Mouse (Mus musculus): ENCODE data around the gene Ggact.

Gene Ggact

DNA sequence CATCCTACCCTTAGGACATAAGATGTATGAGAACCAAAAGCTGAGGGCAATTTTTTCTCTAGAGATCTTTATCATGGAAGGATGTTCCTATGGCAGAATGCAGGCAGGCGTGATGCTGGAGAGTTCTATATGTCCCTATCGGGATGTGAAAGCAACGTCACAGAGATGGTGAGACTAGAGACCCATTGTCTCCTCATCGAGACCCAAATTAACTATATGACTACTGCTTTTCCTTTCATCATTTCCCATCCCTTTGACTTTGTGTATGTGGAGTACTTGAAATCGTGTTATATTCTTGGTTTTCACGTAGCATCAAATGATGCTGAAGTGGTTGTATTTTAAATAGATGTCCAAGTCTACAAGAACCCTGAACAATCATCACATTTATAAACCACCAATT is at the start of gene Ggact:
Ggact (minus strand) TSS at position 101 of the 400 bp plus-strand sequence.
- DNase-seq (ENCODE audit: low read depth): no peak

DNA sequence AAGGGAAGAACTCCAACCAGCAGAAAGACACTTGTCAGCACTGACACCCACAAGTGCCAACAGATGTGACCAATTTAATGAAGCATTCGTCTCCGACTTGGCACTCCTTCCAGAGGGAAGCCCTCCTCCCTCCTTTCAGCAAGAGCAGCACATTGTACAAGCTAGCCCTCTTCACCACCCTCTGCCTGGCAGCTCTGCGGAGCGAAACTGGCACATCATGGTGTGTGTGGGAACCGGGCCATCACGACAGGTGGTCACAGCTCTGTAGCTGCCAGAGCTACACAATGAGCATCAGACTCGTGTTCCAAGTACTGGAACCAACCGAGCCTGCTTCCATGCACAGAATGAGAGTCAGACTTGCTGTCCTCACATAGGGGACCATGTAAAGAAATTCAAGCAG is 44.4 kb upstream of the Ggact start:
- no peak for DNase-seq (ENCODE audit: low read depth)

DNA sequence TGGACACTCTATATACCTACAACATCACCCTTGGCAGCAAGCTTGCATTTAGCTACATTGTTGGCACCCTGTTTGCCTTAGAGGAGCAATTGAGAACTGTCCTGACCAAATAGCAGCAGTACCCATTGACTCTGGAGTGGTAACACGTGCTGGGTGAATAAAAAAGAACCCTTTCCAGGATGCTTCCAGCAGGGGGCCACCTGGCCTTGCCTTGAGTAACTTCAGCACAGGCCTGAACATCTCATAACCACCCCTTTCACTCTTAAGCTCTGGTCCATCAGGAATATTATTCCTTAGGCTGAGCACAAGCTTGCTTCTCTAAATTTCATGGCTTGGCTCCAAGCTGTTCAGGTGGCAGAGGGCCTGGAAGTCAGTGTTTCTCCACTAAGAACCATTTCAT is 39.8 kb upstream of the Ggact start:
- DNase-seq (ENCODE audit: low read depth): peak; percentile 74

DNA sequence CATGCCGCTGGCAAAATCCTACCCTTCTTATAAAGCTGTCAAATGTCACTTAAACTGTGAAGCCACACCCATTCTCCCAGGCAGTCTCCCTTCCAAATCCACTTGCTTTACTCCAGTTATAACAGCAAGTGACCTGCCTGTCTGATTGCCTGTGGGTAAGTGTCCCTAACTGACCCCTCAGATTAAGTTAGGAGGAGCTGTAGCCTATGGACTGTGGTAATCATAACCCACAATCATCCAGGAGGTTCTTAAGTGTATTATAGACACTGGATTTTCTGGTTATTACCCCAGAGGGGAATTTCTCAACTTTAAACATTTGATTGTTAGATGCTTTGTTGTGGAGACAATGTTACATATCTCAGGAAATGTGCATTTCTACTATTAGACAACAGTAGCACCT is 39.0 kb upstream of the Ggact start:
- DNase-seq (ENCODE audit: low read depth): peak; percentile 8

DNA sequence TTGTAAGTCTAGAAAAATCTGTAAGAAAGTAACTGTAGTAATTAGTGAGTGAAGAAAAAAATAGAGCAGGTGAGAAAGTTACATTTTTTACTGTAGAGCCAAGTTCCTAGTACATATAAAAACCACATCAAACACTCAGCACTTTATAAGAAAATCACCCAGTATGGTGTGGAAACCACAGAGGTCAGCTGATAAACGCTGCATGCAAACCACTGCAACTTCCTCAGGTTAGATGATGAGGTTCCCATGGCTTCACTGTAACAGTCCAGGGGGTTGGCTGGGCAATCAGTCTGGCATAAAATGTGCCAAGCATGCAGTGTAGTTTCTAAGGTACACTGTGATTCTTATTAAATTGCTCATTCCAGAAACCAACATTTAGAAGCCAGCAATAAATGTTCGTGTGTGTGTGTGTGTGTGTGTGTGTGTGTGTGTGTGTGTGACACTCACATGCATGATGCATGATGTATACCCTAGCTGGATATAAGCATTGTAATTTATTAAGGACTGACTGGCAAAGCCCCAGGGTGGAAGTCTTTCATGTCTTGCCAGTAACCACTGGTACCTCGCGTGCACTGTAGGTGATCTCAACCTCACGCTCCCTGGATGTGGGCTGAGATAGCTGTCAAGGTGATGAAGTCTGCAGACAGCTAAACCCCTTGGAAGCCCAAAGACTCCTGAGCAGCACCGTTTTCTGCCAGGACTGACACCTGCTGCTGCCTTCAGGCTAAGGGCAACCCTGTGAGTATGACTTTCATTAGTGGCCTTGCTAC is 38.3 kb upstream of the Ggact start:
- peak; percentile 66 for DNase-seq (ENCODE audit: low read depth)

DNA sequence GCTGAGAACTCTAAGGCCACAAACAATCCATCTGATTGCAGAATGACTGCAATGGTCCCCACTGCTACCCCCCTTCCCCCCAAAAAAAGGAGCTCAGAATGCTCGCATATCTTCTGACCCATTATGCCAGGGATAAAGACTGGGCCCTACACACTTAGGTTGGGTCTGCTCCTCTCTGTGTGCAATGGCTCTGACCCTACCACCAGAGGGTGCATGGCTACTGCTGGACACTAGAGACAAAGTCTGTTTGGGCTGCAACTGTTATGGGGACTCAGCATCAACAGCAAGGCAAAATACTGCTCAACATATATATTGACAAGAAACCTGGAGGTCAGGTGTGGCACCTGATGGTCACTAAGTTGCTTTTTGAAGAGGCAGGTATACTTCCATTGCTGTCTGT is 37.4 kb upstream of the Ggact start:
- DNase-seq (ENCODE audit: low read depth): peak; percentile 37

DNA sequence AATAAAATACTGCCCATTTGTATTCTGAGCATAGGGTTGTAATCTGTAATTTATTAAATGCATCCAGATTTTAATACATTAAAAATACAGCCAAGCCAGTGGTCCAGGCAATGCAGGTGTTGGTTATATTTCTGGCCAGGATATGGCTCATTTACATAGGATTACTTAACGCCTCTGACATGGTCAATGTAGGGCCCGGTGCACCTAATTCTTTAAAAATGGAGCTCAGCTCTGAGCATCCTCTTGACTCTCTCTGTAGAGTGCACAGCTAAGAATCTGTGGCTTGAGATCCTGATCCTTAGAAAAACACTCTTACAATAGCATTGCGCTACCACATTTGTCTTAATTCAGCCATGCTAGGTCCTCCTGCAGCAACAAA is 29.9 kb upstream of the Ggact start:
- no peak for DNase-seq (ENCODE audit: low read depth)

DNA sequence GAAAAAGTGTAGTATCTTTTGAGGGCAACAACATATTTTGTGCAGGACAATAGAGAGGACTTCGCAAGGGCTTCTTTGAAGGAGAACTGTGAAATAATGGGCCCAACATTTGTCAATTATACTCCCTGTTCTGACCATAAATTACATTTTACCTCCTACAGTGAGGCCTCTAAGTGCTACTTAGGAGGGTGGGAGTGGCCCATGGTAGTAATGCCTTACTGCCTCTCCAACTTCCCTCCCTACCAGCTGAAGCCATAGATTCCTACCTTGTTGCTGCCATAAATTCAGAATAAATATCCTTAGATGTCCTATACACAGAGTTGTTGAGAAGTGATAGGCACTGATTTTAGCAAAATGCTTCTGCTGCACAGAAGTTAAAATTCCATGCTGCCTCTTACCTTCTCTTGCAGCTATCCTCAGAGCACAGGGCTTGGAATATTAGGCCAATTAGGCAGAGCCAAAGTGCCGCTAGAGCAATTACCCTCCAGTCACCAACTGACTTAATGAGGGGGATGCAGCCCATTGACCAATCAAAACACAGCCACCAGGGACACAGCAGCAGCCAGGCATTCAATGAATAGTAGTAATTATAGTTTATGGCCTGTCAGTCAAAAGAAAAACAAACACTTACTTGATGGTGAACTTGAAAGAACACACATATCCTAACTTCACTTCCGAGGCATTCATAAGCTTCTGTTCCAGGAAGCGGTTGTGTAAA is 29.4 kb upstream of the Ggact start:
- DNase-seq (ENCODE audit: low read depth): no peak

DNA sequence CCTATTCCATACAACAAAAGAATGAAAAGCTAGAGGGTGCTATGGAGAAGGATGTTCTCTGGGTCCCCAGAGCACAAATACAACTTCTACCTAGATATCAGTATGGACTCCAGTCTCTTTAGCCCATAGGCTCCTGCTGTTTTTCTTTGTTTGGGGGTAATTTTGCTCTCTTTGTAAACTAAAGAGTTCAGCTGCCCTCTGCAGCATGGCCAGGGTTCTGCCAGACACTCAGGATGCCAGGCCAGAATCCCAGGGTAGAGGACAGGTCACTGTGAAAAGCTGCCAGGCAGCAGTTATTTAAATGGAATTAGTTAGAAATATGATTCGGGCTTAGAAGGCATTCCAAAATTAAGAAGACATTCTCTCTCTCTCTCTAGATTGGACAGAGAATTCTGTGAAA is 22.9 kb upstream of the Ggact start:
- no peak for DNase-seq (ENCODE audit: low read depth)

DNA sequence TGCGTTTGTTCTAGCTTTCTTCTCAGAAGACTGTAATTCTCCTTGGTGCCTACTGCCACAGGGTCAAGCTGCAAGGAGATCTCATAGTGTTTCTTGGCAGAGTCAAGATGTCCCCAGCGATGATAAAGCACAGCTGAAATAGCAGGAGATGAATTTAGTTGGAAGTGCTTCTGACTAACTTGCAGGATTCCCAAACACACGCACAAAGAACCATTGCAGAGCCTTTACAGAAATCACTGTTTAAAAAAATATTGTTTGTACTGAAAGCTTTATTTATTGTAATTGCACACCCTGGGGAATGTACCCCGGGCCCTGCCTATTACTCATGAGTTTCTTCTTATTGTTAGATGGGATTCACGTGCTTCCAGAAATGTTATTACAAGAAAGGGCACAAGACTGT is 6.5 kb upstream of the Ggact start:
- no peak for DNase-seq (ENCODE audit: low read depth)

DNA sequence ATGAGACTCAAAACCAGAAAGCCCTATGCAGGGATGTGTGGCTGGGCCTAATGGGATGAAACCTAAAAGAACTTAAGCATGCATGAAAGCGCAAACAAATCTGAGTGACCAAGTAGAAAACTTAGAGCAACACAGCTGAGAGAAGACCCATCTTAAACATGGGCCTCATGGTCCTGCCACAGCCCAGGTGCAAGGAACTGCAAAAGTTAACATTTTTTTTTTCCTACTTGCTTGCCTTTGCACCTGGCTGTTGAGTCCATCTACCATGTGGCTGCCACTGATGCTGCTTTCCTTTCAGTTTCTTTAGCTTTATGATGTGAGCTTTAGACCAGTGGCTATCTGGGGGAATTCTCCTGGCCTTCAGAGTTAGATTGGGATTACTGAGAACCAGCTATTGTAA is 4.1 kb upstream of the Ggact start:
- no peak for DNase-seq (ENCODE audit: low read depth)

DNA sequence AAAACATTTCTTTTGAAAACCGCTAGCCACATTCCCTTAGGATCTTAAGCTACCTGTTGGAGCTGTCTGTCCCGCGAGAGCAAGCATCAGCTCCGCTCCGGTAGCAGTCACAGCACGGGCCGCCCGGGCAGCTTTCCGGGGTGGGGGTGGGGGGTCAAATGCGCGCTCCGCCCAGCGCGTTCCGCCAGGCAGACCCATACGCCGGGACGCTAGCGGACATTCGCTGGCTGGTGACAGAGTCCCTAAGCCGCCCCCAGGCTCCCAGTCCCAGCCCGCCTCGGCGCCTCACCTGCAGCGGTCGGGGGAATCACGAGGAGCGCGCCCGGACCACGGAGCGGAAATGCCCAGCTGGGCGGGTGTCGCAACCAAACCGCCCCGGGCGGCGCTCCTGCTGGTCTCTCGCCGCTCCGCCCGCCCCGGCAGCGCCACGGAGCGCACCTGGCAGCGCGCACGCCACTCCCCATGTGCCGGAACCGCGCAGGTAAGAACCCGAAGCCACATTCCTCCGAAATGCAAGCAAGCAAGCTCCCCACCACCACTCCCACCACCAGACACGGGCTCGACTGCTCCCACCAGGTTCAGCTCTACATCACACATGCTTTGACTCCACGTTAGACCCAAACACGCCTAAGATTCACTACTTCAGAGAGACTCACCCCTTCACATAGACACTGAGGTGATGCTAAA is 602 bp downstream of the Ggact start:
- DNase-seq (ENCODE audit: low read depth): peak; percentile 78

DNA sequence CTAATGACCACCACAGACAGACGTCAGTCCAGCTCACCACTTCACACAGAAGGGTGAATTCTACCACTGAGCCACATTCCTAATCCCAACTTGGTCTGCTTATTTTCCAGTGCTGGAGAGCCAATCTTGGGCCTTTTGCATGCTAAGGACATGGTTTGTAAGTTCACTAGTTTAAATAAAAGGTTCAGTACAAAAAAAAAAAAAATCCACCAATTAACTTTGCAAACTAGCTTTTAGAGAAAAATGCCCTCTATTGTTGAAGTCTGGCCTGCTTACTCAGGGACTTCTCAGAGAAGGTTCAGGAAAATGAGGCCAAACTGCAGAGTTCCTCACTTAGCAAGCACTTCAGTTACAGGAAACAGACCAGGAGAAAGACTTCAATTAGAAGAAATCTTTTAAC is 1.4 kb downstream of the Ggact start:
- DNase-seq (ENCODE audit: low read depth): peak; percentile 28

DNA sequence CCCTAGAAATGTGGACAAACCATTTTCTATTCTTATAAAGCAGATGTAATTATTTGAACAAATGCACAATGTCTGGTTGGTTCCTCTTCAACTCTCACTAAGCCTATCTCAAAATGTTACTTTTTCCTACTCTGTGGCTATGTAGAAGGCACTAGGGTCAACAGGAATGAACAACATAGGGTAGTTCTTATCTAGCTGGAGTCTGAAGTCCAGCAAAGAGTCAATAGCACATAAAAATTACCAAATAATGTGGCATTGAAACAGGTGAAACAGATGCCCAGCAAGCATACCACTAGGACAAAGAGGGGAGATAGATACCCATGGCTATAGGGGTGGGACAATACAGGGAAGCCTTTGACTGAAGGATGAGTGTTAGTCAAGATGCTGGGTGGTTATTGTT is 2.3 kb downstream of the Ggact start:
- DNase-seq (ENCODE audit: low read depth): no peak

DNA sequence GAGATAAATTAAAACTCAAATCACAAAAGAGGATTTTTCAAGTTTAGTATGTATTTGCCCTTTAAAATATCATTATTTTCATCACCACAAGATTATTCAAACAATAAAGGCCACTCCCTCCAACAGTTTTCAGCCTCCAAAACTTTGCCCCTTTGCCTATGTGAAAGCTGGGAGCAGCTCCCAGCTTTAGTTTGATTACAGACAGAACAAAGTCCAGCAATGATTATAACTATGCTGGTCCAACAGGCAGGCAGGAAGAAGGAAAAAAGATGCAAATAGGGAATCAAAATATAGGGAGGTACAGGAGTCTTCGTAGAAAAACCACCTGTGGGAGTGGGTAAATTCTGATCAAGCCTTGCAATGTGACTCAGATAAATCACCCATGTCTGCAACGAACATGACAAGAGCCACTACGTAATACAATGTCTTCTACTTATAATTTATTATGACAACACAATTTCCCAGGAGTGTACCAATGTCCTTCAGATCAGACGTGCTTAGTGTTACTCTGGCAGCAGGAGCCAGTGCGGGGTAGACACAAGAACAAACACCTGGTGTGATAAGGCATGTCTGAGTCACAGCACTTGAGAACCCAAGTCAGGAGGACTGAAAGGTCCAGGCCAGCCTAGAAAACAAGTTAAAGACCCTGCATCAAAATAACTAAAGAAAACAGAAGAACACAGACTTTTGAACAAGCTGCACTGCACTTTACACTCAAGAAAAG is 4.0 kb downstream of the Ggact start:
- DNase-seq (ENCODE audit: low read depth): no peak

DNA sequence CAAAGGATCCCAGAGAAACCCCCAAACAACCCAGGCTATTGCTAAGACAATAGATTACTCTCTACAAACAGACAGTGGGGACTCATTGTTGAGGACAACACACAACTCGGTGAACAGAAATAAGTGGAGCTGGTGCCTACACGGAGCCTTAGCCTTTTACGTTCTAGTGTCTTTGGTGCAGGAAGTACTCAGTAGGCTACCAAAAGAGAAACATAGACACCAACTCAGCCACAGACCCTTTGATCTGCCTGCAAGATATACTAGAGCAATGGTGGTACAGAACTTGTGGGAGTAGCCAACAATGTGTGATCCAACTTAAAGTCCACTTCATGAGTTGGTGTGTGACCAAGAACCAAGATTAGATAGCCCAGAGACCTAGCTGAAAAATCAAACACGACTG is 5.5 kb downstream of the Ggact start:
- peak; percentile 14 for DNase-seq (ENCODE audit: low read depth)

DNA sequence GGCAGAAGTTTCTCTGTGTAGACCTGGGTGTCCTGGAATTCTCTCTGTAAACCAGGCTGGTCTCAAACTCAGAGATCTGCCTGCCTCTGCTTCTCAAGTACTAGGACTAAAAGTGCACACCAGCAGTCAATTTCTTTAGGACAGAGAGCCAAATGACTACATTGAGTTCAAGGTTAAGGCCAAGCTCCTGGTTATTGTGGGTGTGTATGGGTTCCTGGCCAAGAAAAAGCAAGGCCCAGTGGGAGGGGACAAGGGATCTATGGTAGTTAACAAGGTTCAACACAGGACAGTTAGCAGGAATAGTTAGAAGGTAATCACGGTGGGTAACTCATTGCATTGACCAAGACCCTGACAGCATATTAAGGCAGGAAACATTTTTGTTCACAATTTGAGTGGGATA is 8.6 kb downstream of the Ggact start:
- no peak for DNase-seq (ENCODE audit: low read depth)

DNA sequence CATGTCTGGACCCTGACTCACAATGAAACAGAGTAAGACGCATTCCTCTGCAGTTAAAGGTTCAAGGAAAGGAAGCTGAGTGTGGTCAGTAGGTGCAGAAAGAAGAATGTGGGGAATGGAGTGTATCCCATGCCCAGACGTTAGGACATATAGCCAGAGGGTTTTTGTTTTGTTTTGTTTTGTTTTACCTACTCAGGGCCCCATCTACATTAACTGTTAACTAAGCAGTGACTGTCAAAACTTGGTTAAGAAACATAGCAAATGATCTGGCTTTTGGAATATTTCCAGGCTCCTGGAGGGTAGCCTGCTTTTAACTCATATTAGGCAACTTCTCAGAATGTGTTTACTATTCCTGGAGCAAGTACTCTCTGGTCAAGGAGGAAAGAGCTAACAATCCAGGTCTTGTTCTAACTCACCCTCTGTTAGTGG is 9.6 kb downstream of the Ggact start:
- DNase-seq (ENCODE audit: low read depth): no peak

DNA sequence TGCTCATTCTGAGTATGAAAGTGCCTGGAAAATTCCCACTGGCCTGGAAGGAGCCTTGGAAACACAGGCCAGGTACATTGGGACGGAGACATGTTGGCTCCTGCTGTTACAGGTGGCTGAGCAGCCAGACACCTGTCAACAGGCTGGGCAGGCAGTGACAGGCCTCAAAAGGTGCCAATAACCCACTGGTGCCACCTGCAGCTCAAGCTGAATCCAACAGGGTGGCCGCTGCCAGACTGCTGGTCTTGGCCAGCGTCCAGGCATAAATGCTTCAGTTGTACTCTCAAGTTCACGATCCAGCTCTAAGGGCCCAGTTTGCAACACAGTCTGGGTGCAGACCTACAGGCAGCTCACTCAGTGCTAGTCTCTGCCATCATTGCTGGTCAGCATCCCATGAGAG is 10.7 kb downstream of the Ggact start:
- DNase-seq (ENCODE audit: low read depth): no peak

DNA sequence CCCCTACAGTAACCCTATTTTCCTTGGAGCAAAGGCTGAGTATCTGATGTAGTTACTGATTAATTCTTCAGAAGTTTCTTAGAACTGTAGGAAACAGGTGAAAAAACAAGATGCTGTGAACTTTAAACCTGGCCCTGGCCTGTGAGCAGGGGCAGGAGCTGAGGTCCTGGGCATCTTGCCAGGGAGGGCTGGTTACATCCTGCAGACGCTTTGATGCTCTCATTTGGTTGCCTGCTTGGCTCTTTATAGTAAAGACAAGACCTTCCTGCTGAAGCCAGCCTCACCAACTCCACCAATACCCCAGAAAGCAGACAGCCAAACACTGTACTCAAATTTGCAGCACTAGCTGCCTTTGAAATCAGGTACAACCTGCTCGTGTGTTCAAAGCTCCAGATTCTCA is 11.4 kb downstream of the Ggact start:
- DNase-seq (ENCODE audit: low read depth): peak; percentile 30

DNA sequence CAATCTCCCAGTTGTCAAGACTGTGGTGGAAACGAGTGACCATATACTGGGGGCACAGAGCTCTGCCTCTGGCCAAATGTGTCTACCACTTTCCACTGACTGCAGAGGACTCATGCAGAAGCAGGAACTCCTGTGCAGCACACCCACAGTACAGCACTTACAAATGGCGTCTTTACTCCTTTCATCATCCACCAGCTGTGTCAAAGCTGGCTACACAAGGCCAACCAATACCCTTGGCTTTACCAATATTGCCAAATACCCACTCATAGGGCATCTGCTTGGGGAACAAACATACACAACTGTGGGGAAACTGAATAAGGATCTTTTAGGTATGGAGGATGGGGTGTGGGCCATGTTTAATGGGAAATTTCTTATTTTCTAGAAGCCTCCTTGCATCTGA is 11.8 kb downstream of the Ggact start:
- DNase-seq (ENCODE audit: low read depth): no peak

DNA sequence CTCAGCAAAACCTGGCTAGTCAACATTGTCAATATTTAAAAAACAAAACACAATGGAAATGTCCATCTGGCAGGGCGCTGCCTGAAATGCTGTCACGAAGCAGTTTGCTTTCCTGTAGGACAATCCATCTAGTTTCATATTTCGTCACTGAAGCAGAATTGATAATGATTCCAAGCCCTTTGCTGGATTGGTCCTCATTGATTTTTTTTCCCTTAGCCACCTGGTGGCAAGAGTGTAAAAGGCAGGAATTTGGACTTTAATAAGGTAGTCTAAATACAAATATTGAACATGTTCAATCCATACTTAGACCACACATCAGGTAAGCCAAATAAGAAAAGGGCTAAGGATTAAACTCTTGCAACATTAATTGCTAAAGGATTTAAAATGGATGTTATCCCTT is 12.4 kb downstream of the Ggact start:
- DNase-seq (ENCODE audit: low read depth): no peak

DNA sequence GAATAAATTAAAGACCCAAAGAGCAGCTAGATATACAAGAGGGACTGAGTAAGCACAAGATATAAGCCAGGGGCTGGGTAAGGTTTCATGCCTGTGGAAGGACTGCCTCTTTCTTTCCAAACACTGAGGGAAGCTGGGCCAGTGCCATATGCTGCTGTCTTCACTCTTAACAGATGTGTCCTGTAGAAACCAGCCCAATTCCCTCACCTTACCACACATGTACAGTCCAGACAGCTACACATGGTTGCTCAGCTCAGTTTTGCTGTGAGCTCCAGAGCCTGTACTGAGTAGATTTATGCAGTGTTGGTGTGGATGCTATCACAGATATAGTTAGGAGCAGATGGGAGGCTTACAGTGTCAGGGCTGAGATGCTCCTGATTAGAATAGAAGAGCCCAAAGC is 12.9 kb downstream of the Ggact start:
- no peak for DNase-seq (ENCODE audit: low read depth)
